Mouse (Mus musculus) liver, embryonic 14.5 days (tissue): ENCODE measurements around the gene Hoxd4.

Source experiments
- CTCF ChIP-seq: IDR thresholded peaks from 2 replicates; pipeline ENCODE4 v1.5.1; 2016; ENCODE audit warnings: antibody characterized with exemption, low read depth, control low read depth
- EP300 ChIP-seq: IDR thresholded peaks from 2 replicates; pipeline ENCODE4 v1.6.1; 2016; ENCODE audit warnings: antibody characterized with exemption, low read depth

DNA sequence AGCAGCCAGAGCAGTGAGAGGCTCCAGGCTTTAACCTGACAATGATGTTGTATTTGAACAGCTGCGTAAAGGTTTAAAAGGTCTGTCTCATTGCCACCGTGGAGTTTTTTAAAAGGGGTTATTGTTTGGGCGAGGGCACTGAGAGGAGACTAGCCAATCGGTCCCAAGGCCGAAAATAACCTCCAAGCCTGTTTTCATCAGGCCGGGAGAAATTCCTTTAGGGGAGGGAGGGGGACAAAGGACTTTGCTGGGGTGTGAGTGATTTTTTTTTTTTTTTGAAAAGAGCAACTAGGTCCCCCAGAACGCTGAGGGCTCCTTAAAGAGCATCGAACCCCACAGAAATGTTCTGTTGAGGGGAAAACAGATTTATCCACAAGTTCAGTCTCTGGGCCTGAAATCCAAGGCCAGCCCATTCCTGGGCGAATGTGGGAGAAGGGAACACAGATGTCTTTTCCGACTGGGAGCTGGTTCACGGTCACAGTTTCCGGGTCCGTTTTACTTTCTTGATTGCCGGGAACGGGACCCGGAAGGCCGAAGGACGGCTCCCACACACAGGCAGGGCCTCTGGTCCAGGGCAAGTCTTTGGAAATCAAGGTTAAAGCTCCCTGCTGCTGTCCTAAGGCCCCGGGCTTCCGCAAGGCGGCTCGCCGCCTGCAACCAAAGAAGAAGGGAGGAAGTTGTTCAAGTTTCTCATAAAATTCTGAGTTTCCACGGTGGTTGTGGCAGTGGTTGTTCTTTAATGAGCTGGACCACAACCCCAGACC, 22.0 kb upstream of the Hoxd4 start:
- TF ChIP-seq CTCF (no peak), EP300 (no peak)
